Mouse (Mus musculus): ENCODE results near the gene Trim67.

Gene Trim67

DNA sequence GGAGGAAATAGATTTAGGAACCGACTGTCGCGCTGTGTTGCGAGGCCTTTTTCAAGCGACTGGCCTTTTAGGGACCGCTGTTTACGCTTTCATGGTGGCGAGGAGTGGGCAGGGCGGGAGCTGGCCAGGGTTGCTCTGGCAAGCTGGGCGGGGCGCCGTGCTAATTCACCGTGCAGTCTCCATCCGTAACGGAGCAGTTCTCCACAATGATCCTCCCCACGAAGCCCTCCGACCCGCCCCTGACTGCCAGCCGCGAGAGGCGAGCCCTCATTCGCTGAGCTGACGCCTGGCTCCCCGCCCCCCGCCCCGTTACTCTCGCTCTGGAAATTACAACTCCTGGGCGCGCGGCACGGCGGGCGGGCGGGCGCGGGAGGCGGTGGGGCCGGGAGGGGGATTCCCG, at the start of gene Trim67:
TSS of gene Trim67 (plus strand) at position 385 of the 400 bp plus-strand sequence.
- DNase-seq (ENCODE audit: low spot score) = no peak

DNA sequence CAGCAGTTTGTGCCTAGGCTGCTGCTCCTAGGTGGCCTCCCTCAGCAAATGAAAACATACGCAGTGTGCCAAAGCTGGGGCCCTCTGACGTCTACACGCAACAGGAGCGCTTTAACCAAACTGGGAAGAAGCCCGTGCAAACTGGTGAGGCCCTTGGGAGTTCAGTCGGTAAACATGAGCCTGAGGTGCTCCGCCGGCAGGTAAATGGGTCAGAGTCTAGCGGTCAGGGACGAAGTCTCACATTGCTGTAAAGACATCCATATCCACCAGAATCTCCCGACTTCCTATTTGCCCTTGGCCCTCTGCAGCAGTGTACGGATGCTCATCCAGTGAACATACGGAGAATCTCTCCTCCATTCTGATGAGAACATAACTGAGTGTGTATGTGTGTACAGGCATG, 46.2 kb upstream of the Trim67 start:
- no peak for DNase-seq (ENCODE audit: low spot score)

DNA sequence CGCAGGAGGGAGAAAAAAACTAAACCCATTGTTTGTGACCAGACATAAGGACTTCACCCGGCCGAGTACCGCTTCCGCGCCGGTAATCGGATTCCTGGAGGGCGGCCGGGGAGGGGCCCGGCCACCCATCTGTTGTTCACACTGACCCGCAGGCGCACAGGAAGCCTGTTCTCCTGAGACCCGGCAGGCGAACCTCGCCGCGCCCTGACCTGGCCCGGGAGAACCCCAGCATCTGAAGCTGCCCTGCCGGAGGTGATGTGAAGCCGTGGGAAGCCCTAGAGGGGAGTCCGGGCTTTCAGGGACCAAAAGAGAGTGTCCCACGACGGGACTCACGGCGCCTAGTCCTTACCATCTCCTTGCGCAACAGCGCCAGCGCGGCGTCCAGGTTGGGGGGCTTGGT, 41.7 kb upstream of the Trim67 start:
- DNase-seq (ENCODE audit: low spot score) = no peak

DNA sequence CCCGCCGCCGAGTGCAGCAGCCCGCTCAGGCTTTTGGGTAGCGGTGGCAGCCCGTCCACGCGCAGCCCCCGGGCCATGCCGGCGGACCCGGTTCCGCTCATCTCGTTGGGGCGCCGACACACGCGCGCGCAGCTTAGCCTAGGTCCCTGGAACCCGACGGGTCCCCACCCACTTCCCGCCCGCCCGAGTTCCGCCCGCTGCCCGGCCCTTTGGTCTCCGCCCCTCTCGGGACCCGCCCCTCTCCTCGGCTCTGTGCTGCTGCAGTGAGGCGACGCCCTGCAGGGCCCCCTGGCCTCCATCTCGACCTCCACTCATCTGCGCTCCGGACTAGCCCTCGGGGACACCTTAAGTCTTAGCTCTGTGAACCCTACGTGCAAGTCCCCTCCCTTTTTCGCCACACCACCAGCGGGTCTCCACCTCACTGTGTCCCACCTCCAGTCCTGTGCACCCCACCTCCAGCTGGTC, 41.2 kb upstream of the Trim67 start, which contains the start of gene Fam89a:
TSS of gene Fam89a (minus strand) at position 124 of the 465 bp plus-strand sequence.
- peak; percentile 28 for DNase-seq (ENCODE audit: low spot score)

DNA sequence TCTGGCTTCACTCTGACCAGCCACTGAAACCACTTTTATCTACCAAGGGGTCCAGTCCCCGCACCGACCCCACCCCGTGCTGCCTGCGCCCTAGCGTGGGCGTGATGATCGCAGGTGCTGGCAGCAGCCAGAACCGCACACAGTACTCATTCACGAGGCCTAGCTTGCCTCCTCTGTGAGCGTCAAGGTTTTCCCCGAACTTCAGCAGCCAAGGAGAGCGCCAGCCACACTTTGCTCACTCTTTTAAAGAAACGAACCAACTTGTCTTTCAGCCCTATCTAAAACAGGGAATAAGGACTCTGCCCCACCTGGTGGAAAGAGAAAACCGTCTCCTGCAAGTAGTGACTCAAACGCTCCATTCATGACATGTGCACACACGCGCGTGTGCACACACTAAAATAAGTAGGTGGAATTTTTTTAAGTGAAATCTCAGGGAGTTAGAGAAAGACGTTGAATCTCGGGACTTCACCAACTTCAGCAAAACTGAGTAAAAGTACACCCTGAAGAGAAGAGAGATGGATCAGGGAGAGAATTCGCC, 40.5 kb upstream of the Trim67 start:
- no peak for DNase-seq (ENCODE audit: low spot score)

DNA sequence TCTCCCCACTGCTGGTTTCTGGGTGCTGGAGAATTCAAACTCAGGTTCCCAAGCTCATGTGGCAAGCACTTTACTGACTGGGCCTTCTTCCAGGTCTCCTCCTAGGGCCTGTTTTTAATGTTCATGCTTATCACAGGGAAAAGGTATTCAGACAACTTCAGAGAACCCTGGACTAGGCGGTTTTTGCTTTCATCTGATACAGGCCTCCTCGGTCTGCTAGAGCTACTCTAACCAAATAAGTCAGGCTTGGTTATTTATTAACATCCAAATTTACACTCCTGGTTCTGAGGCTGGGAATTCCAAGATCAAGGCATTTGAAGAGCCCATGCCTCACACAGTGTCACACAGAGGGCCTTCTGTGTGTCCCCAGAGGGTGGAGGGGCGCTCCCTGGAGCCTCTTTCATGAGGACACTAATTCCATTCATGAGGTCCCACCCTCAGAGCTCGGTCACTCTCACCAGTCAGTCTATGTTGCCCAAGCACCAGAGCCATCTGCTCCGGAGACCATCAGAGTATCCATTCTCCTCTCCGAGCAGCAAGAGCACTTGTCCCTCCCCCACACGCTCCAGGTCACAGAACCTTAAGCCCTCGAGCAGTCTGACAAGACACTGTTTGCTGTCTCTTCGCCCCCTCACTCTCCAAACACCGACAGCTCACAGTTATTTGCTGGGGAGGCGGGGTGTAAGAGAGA, 38.6 kb upstream of the Trim67 start:
- DNase-seq (ENCODE audit: low spot score) = no peak

DNA sequence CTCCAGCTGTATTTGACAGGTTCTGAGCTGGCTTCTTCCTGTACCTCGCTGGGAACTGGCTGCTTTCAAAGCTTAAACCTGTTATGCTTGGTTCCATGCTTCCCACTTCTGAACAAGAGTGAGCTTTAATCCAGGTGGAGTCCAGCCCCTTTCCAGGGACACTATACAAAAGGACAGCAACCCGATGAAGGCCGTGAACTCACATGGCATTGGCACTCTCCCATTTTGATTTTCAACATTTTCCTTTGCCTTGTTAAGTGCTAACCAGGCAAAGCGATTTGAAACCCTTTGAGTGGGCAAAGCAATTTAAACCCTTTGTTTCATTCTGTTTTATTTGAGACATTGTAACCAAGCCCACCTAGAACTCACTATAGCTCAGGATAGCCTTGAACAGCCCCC, 38.1 kb upstream of the Trim67 start:
- DNase-seq (ENCODE audit: low spot score) = no peak

DNA sequence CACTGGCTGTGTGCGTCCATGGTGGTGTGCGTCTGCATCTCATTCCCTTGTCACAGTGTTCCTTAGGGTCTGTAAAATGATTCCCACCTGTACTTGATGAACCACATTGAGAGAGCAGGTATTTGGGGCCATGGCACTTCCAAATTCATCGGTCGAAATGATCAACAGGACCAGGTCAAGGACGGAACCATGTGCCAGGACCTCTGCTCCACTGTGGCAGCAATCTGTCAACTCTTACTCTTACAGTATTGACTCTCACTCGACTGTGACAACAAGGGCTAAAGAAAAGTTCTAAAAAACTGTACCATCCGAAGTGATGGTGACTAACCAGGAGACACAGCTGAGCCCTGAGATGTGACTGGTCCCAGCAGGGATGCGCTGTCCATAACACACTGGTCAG, 37.4 kb upstream of the Trim67 start:
- no peak for DNase-seq (ENCODE audit: low spot score)

DNA sequence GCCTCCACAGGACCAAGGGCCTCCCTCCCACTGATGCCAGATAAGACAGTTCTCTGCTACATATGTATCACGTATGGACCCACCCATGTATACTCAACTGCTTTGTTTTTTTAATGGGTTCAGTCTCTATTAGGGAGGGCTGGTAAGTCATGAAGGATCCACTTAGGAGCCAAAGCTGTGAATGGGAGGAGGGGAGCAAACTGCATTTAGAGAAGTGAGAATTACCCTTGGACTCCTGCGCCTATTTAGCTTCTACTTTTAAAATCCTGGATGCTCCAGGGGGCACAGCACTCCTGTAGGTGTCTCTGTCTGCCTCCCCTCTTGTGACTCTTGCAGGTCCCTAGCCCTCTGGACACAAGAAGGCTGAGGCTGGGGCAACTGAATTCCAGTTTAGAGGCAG, 36.7 kb upstream of the Trim67 start:
- no peak for DNase-seq (ENCODE audit: low spot score)

DNA sequence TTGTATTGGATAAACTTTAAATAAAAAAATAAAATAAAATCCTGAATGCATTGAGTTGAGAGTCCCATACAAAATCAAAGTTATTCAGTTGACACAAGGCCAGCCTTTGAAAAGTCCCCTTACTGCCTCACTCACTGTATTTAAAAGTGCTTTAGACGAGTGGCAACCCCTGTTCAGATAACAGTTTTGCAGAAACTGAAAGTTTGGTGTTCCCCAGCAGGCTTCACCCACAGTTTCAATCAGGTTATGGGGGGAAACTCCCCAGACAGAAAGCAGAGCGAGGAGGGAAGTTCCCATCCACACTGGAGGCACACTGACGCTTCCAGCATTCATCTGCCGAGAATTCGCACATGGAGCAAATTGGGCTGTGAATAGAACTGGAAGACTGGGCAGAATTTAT, 36.3 kb upstream of the Trim67 start:
- DNase-seq (ENCODE audit: low spot score) = no peak

DNA sequence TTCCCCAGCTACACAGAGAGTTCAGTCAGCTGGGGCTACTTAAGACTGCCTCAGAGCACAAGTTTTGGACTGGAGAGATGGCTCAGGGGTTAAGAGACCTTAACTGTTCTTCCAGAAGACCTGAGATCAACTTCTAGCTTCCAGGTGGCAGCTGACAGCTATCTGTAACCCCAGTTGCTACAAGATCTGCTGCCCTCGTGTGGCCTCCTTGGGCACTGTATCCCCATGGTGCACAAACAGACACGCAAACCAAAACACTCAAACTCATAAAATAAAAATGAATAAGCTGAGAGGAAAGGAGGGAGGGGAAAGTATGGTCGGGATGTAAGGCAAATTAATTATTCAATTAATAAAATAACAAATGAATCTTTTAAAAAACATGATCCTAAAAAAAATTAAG, 34.3 kb upstream of the Trim67 start:
- DNase-seq (ENCODE audit: low spot score) = no peak

DNA sequence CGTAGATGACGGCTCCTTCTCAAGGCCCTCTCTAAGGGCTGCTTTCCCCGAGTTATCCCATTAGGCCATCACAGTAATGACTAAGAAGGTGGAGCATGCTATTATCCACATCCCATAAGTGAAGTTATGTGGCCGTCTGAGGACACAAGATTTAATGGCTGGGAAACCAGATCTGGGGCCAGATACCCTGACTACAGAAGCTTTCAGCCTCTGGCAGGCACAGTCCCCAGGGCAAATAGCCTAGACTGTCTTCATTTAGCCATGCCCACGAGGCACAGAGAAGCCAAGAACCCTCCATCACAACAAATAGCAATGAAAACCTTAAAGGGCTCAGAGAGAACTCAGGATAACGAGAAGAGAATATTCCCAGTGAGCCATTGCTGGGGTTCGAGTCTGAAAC, 29.8 kb upstream of the Trim67 start:
- DNase-seq (ENCODE audit: low spot score) = no peak

DNA sequence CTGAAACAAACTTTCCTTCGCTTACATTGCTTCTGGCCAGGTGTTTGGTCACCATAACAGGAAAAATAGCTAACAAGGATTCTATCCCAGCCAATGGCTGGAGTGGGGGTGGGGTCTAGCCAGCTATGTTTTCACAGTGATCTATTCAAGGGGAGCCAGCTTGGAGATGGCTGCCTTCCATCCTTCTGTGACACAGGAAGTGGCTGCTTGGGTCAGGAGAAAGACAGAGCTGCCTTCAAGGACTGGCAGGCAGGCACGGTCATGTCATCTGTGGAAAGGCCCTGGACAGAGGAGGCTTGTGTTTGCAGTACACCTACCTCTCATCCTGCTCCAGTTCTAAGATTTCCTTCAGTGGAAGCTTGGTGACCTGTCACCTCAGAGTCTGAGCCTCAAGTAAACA, 20.5 kb upstream of the Trim67 start:
- no peak for DNase-seq (ENCODE audit: low spot score)

DNA sequence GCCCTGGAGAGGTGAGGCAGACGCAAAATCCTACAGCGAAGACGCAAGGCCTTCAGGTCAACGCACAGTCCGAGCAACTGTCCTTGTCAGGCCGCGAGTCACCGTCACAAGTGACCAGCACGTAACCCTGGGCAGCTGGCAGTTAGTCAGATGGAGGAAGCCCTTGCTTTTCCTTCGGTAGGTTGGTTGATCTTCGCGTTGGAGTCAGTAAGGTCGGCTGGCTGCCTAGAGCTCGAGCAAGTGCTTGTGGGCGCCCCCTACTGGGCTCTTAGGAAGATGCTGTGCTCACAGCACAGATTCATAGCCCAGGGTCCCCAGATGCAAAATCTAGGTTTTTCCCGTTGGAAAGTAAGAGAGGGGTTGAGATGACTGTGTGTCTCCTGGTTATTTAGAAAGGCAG, 17.2 kb upstream of the Trim67 start:
- DNase-seq (ENCODE audit: low spot score) = peak; percentile 53

DNA sequence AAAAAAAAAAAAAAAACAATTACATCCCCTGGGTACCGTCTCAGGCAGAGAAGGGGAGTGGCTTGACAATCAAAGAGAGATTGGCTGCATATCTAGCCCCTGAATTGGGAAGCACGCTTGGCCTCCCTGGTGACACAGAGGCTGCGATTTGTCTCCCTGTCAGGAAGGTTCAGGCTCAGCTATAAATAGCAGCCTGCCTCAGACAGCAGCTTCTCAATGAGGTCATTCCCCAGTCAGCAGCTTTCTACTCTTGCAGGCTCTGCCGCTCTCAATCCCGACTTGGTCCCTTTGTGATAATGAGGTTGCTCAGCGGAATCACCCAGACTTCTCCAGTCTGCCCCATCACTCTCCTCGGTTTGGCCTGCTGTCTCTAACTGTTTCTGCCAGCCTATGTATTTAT, 12.7 kb upstream of the Trim67 start:
- no peak for DNase-seq (ENCODE audit: low spot score)

DNA sequence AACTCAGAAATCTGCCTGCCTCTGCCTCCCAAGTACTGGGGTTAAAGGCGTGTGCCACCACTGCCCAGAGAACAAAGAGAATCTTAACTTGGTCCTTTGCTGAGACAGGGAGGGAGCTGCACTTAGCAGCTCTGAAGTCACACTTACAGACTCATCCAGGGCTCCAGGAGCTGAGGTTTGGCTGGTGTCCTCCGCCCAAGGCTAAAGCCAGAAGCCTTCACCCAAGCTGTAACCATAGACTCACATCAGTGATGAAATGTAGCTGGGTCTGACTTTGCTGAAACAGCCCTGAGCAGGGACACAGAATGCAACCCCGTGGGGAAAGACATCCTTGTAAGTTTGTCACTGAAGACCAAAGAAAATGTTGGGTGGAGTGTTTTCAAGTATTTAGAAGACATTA, 10.5 kb upstream of the Trim67 start:
- DNase-seq (ENCODE audit: low spot score) = no peak

DNA sequence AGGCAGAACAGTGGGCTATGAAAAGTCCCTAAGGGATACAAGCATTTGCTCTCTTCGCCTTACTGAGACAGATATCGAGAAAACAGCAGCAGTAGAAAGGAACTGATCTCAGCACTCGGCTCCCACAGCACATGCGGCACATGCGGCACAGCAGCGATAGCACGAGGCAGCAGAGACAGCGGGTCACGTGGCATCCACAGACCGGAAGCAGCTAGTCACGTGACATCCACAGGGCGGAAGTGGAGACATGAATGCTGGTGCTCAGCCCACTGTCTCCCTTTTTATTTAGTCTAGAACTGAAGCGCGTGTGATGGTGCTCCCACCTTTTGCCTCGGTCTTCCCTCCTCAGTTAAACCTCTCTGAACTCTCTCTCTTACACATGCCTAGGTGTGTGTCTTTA, 9.7 kb upstream of the Trim67 start:
- DNase-seq (ENCODE audit: low spot score) = no peak

DNA sequence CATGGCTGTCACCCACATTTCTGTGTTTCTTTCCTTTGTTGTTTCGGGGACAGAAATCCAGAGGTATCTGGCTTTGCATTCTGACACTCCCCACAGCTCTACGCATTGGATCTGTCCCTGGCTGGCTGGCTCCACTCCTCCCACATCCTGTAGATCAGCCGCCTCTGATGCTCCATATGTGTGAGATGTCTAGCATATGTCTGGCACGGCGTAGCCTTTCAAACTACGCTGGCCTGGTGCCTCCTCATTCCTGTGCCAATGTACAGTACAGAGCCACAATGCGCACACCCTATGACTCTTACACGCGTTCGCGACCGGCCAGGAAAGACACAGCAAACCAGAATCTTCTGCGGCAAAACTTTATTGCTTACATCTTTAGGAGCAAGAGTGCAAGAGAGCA, 8.3 kb upstream of the Trim67 start:
- no peak for DNase-seq (ENCODE audit: low spot score)

DNA sequence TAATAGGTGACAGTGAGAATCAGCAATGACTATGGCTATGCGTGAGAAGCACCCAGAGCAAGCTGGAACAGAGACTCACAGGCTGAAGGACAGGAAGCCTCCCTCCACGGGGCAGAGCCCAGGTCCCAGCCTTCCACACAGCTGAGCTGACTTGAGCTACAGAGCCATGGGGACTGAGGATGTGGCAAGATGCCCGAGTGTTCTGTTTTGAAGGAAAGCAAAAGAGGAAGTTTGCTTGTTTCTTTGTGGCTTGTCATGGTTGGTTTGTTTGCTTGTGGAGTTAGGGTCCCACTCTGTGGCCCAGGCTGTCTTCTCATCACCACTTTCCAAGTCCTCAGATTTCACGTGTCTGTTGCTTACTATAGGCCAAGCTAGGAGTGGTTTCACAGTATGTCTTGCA, 2.2 kb upstream of the Trim67 start:
- no peak for DNase-seq (ENCODE audit: low spot score)

DNA sequence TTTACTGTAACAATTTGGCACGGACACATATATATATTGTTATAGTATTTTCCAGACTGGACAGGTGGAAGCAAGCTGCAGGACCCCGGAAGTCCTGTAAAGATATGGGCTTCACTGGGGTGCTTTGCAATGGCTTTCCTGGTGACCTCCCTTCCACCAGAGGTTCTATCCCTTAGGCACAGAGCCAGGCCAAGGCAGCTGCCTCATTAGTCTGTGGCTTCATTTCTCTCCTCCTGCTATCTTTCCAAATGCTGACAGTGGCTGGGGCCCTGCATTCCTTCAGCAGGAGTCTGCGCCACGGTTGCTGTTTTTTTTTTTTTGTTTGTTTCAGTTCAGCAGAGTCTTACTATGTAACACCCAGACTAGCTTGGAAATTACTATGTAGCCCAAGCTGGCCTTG, 1.1 kb upstream of the Trim67 start:
- no peak for DNase-seq (ENCODE audit: low spot score)

DNA sequence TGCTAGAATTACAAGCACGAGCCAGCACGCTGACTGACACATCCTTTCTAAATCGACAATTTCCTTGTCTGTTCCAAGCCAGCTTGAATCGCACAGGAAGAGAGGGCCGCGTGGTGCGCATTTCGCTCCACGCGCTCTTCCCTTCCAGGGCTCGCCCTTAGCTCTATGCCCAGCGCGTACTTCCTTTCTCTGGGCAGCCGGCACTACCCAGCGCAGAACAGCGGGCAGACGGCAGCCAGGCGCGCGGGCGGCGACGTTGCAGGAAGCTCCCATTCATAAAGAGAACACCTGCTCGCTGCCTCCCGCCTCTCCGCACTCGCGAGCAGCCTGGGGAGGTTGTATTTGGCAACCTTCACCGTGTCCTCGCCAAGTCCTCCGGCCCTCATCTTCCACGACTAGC, 706 bp upstream of the Trim67 start:
- DNase-seq (ENCODE audit: low spot score) = no peak

DNA sequence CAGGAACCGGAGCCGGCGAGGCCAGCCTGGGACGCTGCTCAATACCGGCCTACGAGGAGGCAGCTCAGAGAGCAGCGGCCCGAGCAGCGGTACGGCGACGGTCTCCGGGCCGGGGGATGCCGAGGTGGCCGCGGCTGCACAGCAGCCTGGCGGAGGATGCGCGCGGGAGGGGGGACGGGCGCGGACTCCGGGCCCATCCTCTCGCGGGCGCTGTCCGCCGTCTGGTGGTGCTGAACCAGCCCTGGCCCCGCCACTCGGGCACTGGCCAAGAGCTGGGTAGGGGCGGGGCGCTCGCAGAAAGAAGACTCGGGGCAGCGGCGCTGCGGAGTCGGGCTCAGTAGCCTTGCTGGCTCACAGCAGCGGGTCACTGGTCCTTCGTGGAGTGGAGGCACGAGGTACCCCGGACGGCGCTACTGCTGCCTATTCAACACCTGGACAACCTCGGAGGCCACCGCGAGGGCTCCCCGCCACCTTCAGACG, 320 bp downstream of the Trim67 start:
- peak; percentile 88 for DNase-seq (ENCODE audit: low spot score)

DNA sequence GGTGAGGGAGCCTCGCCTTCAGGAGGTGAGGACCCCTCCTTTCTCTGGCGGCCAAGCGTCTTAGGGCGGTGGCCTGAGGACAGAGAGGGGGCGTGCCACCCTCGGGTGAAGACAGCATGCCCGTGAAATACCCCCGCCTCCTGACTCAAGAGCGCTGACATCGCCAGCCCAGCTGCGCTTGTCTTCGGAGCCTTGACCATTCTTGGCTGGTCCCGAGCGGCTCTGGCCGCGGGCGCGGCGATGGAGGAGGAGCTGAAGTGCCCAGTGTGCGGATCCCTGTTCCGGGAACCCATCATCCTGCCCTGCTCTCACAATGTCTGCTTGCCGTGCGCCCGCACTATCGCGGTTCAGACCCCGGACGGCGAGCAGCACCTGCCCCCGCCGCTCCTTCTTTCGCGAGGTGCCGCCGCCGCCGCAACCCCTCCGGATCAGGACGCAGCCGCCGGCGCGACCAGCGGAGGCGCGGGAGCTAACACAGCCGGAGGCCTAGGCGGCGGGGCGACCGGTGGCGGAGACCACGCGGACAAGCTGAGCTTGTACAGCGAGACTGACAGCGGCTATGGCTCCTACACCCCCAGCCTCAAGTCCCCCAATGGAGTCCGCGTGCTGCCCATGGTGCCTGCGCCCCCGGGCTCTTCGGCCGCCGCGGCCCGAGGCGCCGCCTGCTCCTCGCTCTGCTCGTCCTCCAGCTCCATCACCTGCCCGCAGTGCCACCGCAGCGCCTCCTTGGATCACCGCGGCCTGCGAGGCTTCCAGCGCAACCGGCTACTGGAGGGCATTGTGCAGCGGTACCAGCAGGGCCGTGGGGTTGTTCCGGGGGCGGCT, 981 bp downstream of the Trim67 start:
- DNase-seq (ENCODE audit: low spot score) = no peak

Data from urinary bladder, postnatal 25 days (tissue).